Mouse (Mus musculus): ENCODE measurements around the gene Rhoa. TPM values are rescaled to one million over a fixed set of nuclear protein-coding genes. Genes with fewer than 3 reads are reported as not detected.
"Not testable (repeated sequence)": the region's sequence is repeated elsewhere in the genome, so short reads cannot be mapped to it uniquely, and the experiment has no call there.

The Rhoa gene
- polyA plus RNA-seq, 1 experiment from 2014 or later = 512 TPM

- peak overlapping the region; percentile 69 for H3K4me2 ChIP-seq
- peak overlapping the region; percentile 16; the same call in 1 of the 2 replicates for H3K27ac ChIP-seq
- peak overlapping the region; percentile 58 for H3K9ac ChIP-seq
- no peaks in the 10 kb centered on the region for H3K27me3 ChIP-seq
- no peak; the same call in 1 of the 2 replicates for ATAC-seq (ENCODE audit: borderline replicate concordance, extremely low read depth, low FRiP score, low TSS enrichment)
- H3K36me3 ChIP-seq = no peaks in the 10 kb centered on the region
- peaks cover 7% of the 10 kb centered on the region for H3K4me1 ChIP-seq
- no peaks in the 10 kb centered on the region for H3K9me3 ChIP-seq
- peak overlapping the region; percentile 57 for H3K4me3 ChIP-seq
- 36% methylated on average over 6 of the region's 6 CpGs for WGBS
Measured at GRCm38 (mm10) chr9:108290773-108291172, 15.2 kb upstream of the Rhoa start.

- Histone ChIP-seq H3K27ac (peak within 1 kb of the TSS; percentile 25), H3K36me3 (no peaks in the 10 kb centered on the region), H3K4me2 (peak within 1 kb of the TSS; percentile 42), H3K9ac (no peak within 1 kb of the TSS; the same call in 1 of the 2 replicates), H3K4me3 (peak within 1 kb of the TSS; percentile 28), H3K4me1 (no peaks in the 10 kb centered on the region), H3K27me3 (no peaks in the 10 kb centered on the region), H3K9me3 (no peaks in the 10 kb centered on the region)
- WGBS = 18% methylated on average over 18 of the region's 18 CpGs
- ATAC-seq (ENCODE audit: borderline replicate concordance, extremely low read depth, low FRiP score, low TSS enrichment) = peak; percentile 78
Measured at GRCm38 (mm10) chr9:108296453-108297355, 9.2 kb upstream of the Rhoa start, which contains the start of gene Amt. Gene Amt (plus strand): TSS chr9:108296853.

- WGBS = 57% methylated on average over 3 of the region's 3 CpGs
- Histone ChIP-seq H3K36me3 (peaks cover 16% of the 10 kb centered on the region; the same call in 1 of the 2 replicates), H3K4me3 (no peak overlapping the region), H3K9me3 (no peaks in the 10 kb centered on the region), H3K27ac (peak overlapping the region; percentile 73), H3K4me1 (peaks cover 12% of the 10 kb centered on the region), H3K27me3 (no peaks in the 10 kb centered on the region), H3K9ac (no peak overlapping the region), H3K4me2 (no peak overlapping the region)
- ATAC-seq (ENCODE audit: borderline replicate concordance, extremely low read depth, low FRiP score, low TSS enrichment) = no peak
Measured at GRCm38 (mm10) chr9:108301853-108302252, 4.1 kb upstream of the Rhoa start.

- ATAC-seq (ENCODE audit: borderline replicate concordance, extremely low read depth, low FRiP score, low TSS enrichment) = no peak
- H3K9ac ChIP-seq = peak overlapping the region; percentile 76
- H3K36me3 ChIP-seq = peaks cover 16% of the 10 kb centered on the region; the same call in 1 of the 2 replicates
- 66% methylated on average over 4 of the region's 4 CpGs for WGBS
- H3K27me3 ChIP-seq = no peaks in the 10 kb centered on the region
- H3K9me3 ChIP-seq = no peaks in the 10 kb centered on the region
- H3K4me1 ChIP-seq = peaks cover 32% of the 10 kb centered on the region
- peak overlapping the region; percentile 71 for H3K4me2 ChIP-seq
- H3K27ac ChIP-seq = no peak overlapping the region
- peak overlapping the region; percentile 98 for H3K4me3 ChIP-seq
Measured at GRCm38 (mm10) chr9:108304716-108305115, 1.2 kb upstream of the Rhoa start.

- H3K27me3 ChIP-seq = no peaks in the 10 kb centered on the region
- peaks cover 35% of the 10 kb centered on the region for H3K4me1 ChIP-seq
- WGBS = 0% methylated on average over 1 of the region's 1 CpGs
- peak overlapping the region; percentile 98 for H3K4me3 ChIP-seq
- peak overlapping the region; percentile 76 for H3K9ac ChIP-seq
- no peaks in the 10 kb centered on the region for H3K9me3 ChIP-seq
- peak overlapping the region; percentile 71 for H3K4me2 ChIP-seq
- H3K27ac ChIP-seq = peak overlapping the region; percentile 100
- peaks cover 16% of the 10 kb centered on the region; the same call in 1 of the 2 replicates for H3K36me3 ChIP-seq
- ATAC-seq (ENCODE audit: borderline replicate concordance, extremely low read depth, low FRiP score, low TSS enrichment) = no peak
Measured at GRCm38 (mm10) chr9:108305170-108305569, 759 bp upstream of the Rhoa start.

GRCm38 (mm10) chr9:108306571-108306980 is 647 bp downstream of the Rhoa start:
- under 1% methylated on average over 43 of the region's 51 CpGs for WGBS
- H3K4me3 ChIP-seq = peak overlapping the region; percentile 98
- H3K9ac ChIP-seq = peak overlapping the region; percentile 100
- H3K4me2 ChIP-seq = peak overlapping the region; percentile 74
- peaks cover 44% of the 10 kb centered on the region for H3K4me1 ChIP-seq
- H3K27ac ChIP-seq = peak overlapping the region; percentile 100
- no peaks in the 10 kb centered on the region for H3K27me3 ChIP-seq
- ATAC-seq (ENCODE audit: borderline replicate concordance, extremely low read depth, low FRiP score, low TSS enrichment) = peak; percentile 87
- peaks cover 16% of the 10 kb centered on the region; the same call in 1 of the 2 replicates for H3K36me3 ChIP-seq
- no peaks in the 10 kb centered on the region for H3K9me3 ChIP-seq

- Histone ChIP-seq H3K36me3 (peaks cover 16% of the 10 kb centered on the region; the same call in 1 of the 2 replicates), H3K4me1 (peaks cover 44% of the 10 kb centered on the region), H3K27ac (peak overlapping the region; percentile 100), H3K27me3 (no peaks in the 10 kb centered on the region), H3K4me2 (peak overlapping the region; percentile 74), H3K4me3 (peak overlapping the region; percentile 98), H3K9ac (peak overlapping the region; percentile 100), H3K9me3 (no peaks in the 10 kb centered on the region)
- no peak for ATAC-seq (ENCODE audit: borderline replicate concordance, extremely low read depth, low FRiP score, low TSS enrichment)
- WGBS = 7% methylated on average over 12 of the region's 12 CpGs
Measured at GRCm38 (mm10) chr9:108307021-108307807, 1.3 kb downstream of the Rhoa start.

- peak overlapping the region; percentile 74 for H3K4me2 ChIP-seq
- H3K9ac ChIP-seq = peak overlapping the region; percentile 50
- no peak overlapping the region for H3K27ac ChIP-seq
- H3K27me3 ChIP-seq = no peaks in the 10 kb centered on the region
- H3K36me3 ChIP-seq = 0 out of 2 replicates have a peak, but pooled peaks cover 7% of the 10 kb centered on the region
- H3K4me3 ChIP-seq = peak overlapping the region; percentile 98
- ATAC-seq (ENCODE audit: borderline replicate concordance, extremely low read depth, low FRiP score, low TSS enrichment) = no peak
- peaks cover 44% of the 10 kb centered on the region for H3K4me1 ChIP-seq
- WGBS = 41% methylated on average over 2 of the region's 2 CpGs
- H3K9me3 ChIP-seq = no peaks in the 10 kb centered on the region
Measured at GRCm38 (mm10) chr9:108308141-108308540, 2.2 kb downstream of the Rhoa start.

- no peak for ATAC-seq (ENCODE audit: borderline replicate concordance, extremely low read depth, low FRiP score, low TSS enrichment)
- no peak overlapping the region for H3K4me3 ChIP-seq
- H3K9ac ChIP-seq = no peak overlapping the region
- no peaks in the 10 kb centered on the region for H3K9me3 ChIP-seq
- no peak overlapping the region for H3K27ac ChIP-seq
- no peaks in the 10 kb centered on the region for H3K4me1 ChIP-seq
- no peaks in the 10 kb centered on the region for H3K27me3 ChIP-seq
- WGBS = 94% methylated on average over 3 of the region's 3 CpGs
- peaks cover 38% of the 10 kb centered on the region for H3K36me3 ChIP-seq
- H3K4me2 ChIP-seq = no peak overlapping the region
Measured at GRCm38 (mm10) chr9:108317572-108317971, 11.6 kb downstream of the Rhoa start.

- no peak overlapping the region for H3K27ac ChIP-seq
- no peak for ATAC-seq (ENCODE audit: borderline replicate concordance, extremely low read depth, low FRiP score, low TSS enrichment)
- no peak overlapping the region for H3K4me3 ChIP-seq
- no peak overlapping the region for H3K9ac ChIP-seq
- H3K27me3 ChIP-seq = no peaks in the 10 kb centered on the region
- H3K9me3 ChIP-seq = no peaks in the 10 kb centered on the region
- H3K4me2 ChIP-seq = no peak overlapping the region
- WGBS = 86% methylated on average over 2 of the region's 2 CpGs
- H3K36me3 ChIP-seq = peaks cover 38% of the 10 kb centered on the region
- no peaks in the 10 kb centered on the region for H3K4me1 ChIP-seq
Measured at GRCm38 (mm10) chr9:108318462-108318861, 12.5 kb downstream of the Rhoa start.

- WGBS = 86% methylated on average over 7 of the region's 7 CpGs
- not testable (repeated sequence) for H3K27me3 ChIP-seq; H3K27ac ChIP-seq; ATAC-seq (ENCODE audit: borderline replicate concordance, extremely low read depth, low FRiP score, low TSS enrichment); H3K9me3 ChIP-seq; H3K4me1 ChIP-seq; H3K4me3 ChIP-seq; H3K4me2 ChIP-seq; H3K9ac ChIP-seq
- H3K36me3 ChIP-seq = peaks cover 31% of the 10 kb centered on the region
Measured at GRCm38 (mm10) chr9:108322054-108322453, 16.1 kb downstream of the Rhoa start.
